Mouse (Mus musculus) kidney, embryonic 15.5 days (tissue): ENCODE measurements around the gene Cngb1. TPM values are rescaled to one million over a fixed set of nuclear protein-coding genes. Genes with fewer than 3 reads are reported as not detected.

Experiments
- ATAC-seq: fragments of 200-750 bp; cut with Nextera tagmentation; replicated peaks from 2 replicates; pipeline ENCODE4 v1.8.0; 2017; ENCODE audit warnings: moderate TSS enrichment; ENCODE audit not compliant: low FRiP score
- H3K27ac ChIP-seq: fragments of 300-500 bp; sonication (generic); 2 replicates; pipeline ENCODE4 v1.5.1; 2015; ENCODE audit warnings: mild to moderate bottlenecking, inconsistent platforms
- H3K27me3 ChIP-seq: fragments of 300-500 bp; sonication (generic); 2 replicates; pipeline ENCODE4 v1.6.1; 2015; ENCODE audit warnings: inconsistent platforms
- H3K36me3 ChIP-seq: fragments of 300-500 bp; sonication (generic); 2 replicates; pipeline ENCODE4 v1.6.1; 2015; ENCODE audit warnings: inconsistent platforms
- H3K4me1 ChIP-seq: fragments of 300-500 bp; sonication (generic); 2 replicates; pipeline ENCODE4 v1.6.1; 2015; ENCODE audit warnings: inconsistent platforms
- H3K4me2 ChIP-seq: fragments of 300-500 bp; sonication (generic); 2 replicates; pipeline ENCODE4 v1.6.1; 2015; ENCODE audit warnings: moderate library complexity, mild to moderate bottlenecking, inconsistent platforms
- H3K4me3 ChIP-seq: fragments of 300-500 bp; sonication (generic); replicated peaks from 2 replicates; pipeline ENCODE4 v1.5.1; 2015; ENCODE audit warnings: mild to moderate bottlenecking, inconsistent platforms
- H3K9ac ChIP-seq: fragments of 300-500 bp; sonication (generic); 2 replicates; pipeline ENCODE4 v1.6.1; 2015; ENCODE audit warnings: mild to moderate bottlenecking, inconsistent platforms
- H3K9me3 ChIP-seq: fragments of 300-500 bp; sonication (generic); replicated peaks from 2 replicates; pipeline ENCODE4 v1.6.1; 2016; ENCODE audit warnings: inconsistent platforms
- WGBS: fragments of 180-500 bp; shearing (Covaris S2); methylation state at CpG from one replicate; pipeline ENCODE4 v1.1.7; 2015; ENCODE audit warnings: mixed read lengths; 5-methylcytosine and 5-hydroxymethylcytosine counted together
- polyA plus RNA-seq: library from polyadenylated mRNA; unstranded; fragments of >200 nt; fragmentation: Nextera tagmentation; extraction: Ambion mirVana; gene quantifications from 2 replicates; pipeline ENCODE4 v1.2.1, GENCODE M21; 2015

The Cngb1 gene
- polyA plus RNA-seq, 1 experiment from 2014 or later, result 0.81 TPM

DNA sequence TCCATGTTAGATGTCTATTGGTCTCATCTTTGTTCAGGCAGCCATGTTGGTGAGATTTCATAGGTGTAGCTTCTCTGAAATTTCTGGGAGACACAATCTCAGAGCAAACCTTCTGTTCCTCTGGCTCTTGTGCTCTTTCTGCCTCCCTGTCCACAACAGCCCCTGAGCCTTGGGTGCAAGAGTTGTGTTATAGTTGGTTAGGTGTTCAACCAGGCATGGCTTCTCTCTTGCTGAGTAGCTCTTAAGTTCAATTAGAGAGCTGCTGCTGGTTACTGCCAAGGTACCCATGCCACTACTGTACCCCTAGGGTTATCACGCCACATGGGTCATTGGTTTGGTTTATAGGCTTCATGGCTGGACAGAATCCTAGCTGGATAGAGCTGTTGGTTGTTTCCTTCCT lies 9.0 kb upstream of the Cngb1 start:
- no peaks in the 10 kb centered on the region for H3K36me3 ChIP-seq
- peaks cover 7% of the 10 kb centered on the region for H3K4me1 ChIP-seq
- WGBS, result 78% methylated on average over 1 of the region's 1 CpGs
- no peak overlapping the region for H3K9ac ChIP-seq
- H3K4me2 ChIP-seq, result no peak overlapping the region
- ATAC-seq, result no peak
- H3K9me3 ChIP-seq, result 0 out of 2 replicates have a peak, but pooled peaks cover 2% of the 10 kb centered on the region
- H3K27me3 ChIP-seq, result 0 out of 2 replicates have a peak, but pooled peaks cover 5% of the 10 kb centered on the region
- no peak overlapping the region for H3K4me3 ChIP-seq
- H3K27ac ChIP-seq, result no peak overlapping the region

DNA sequence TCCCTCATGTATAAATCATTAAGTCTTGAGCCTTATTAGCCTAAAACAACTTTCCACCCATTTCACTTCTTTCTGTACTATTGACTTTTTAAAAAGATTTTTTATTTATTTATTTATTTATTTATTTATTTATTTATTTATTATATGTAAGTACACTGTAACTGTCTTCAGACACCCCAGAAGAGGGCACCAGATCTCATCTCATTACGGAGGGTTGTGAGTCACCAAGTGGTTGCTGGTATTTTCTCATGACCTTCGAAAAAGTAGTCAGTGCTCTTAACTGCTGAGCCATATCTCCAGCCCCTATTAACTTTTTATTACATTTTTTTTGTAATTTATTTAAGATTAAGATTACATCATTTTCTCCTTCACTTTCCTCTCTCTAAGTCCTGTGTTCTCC lies 8.3 kb upstream of the Cngb1 start:
- Histone ChIP-seq H3K27me3 (0 out of 2 replicates have a peak, but pooled peaks cover 5% of the 10 kb centered on the region), H3K4me2 (no peak overlapping the region), H3K36me3 (no peaks in the 10 kb centered on the region), H3K9ac (no peak overlapping the region), H3K9me3 (0 out of 2 replicates have a peak, but pooled peaks cover 2% of the 10 kb centered on the region), H3K27ac (no peak overlapping the region), H3K4me3 (no peak overlapping the region), H3K4me1 (peaks cover under 1% of the 10 kb centered on the region; the same call in 1 of the 2 replicates)
- WGBS, result 65% methylated on average over 2 of the region's 2 CpGs
- no peak for ATAC-seq

DNA sequence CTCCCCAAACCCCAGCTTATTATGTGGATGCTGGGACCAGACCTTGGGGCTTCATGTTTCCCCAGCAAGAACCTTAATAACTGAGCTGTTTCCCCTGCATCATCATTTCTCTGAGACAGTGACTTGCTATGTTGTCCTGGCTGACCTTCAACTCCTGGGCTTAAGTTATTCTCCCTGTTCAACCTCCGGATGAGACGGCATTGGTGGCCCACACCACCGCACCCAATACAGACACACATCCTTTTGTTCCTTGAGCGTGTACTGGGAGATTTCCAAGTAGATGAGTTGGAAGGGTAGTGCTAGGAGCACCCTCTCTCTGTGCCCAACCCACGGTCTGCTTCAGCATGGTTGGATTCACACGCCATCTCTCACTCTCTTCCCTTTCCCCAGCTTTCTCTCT lies 7.5 kb upstream of the Cngb1 start:
- Histone ChIP-seq H3K27me3 (0 out of 2 replicates have a peak, but pooled peaks cover 5% of the 10 kb centered on the region), H3K36me3 (no peaks in the 10 kb centered on the region), H3K9ac (no peak overlapping the region), H3K9me3 (0 out of 2 replicates have a peak, but pooled peaks cover 2% of the 10 kb centered on the region), H3K27ac (no peak overlapping the region), H3K4me2 (no peak overlapping the region), H3K4me1 (no peaks in the 10 kb centered on the region), H3K4me3 (no peak overlapping the region)
- 90% methylated on average over 6 of the region's 6 CpGs for WGBS
- no peak for ATAC-seq

DNA sequence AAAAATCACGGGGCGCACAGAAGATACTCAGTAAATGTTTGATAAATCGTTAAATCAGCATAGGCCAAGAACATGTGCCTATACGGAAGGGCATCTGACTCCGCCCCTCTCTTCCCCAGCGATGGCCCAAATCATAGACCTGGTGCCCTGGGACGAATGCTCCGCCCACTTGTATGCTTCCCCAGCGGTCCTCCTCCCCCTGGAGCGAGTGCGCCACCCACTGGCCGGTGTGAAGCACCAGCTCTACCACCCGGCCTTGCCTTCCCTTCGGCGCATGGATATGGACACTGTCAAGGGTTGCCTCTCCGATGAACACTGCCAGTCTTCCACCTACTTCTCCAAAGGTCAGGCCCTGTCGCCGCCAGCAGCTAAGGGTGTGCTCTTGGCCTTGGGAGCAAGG lies 6.5 kb upstream of the Cngb1 start:
- Histone ChIP-seq H3K9me3 (0 out of 2 replicates have a peak, but pooled peaks cover 2% of the 10 kb centered on the region), H3K27me3 (0 out of 2 replicates have a peak, but pooled peaks cover 5% of the 10 kb centered on the region), H3K4me2 (no peak overlapping the region), H3K27ac (no peak overlapping the region), H3K4me3 (no peak overlapping the region), H3K36me3 (no peaks in the 10 kb centered on the region), H3K9ac (no peak overlapping the region), H3K4me1 (no peaks in the 10 kb centered on the region)
- 73% methylated on average over 18 of the region's 18 CpGs for WGBS
- peak; percentile 34; the same call in 1 of the 2 replicates for ATAC-seq

DNA sequence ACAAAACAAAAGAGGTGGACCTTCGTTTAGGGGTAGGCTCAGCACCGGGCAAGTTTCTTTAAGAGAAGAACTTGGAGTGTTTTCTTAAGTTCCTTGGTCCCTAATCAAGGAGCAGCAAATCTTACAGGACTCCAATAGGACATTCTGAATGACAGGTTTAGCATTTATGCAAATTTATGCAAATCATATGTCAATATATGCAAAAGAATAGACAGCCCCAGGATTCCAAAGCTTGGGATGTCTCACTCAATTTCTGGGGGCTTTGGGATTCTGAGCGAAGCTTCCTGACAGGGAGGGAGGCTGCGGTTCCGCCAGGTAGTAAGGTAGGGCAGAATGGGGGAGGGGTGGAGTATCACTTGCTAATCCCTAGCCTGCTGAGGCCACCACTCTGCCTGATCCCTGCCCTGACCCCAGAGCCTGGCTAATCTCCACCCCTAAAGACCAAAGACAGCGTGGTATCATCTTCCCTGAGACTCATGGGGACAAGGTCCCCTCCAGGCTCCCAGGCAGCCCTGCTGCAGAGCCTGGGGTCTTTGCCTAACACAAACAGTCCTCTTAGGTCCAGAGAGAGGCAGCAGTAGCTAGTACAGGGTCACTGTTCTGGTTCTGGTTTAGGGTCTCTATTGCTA lies 4.1 kb upstream of the Cngb1 start, which contains the start of gene Tepp:
Gene Tepp, plus strand, starts transcription at position 225 of the 629 bp plus-strand sequence.
- Histone ChIP-seq H3K4me3 (no peak within 1 kb of the TSS), H3K36me3 (no peaks in the 10 kb centered on the region), H3K9me3 (no peaks in the 10 kb centered on the region), H3K27ac (no peak within 1 kb of the TSS), H3K27me3 (0 out of 2 replicates have a peak, but pooled peaks cover 5% of the 10 kb centered on the region), H3K4me1 (no peaks in the 10 kb centered on the region), H3K4me2 (no peak within 1 kb of the TSS), H3K9ac (no peak within 1 kb of the TSS)
- WGBS, result 46% methylated on average over 6 of the region's 6 CpGs
- ATAC-seq, result no peak

DNA sequence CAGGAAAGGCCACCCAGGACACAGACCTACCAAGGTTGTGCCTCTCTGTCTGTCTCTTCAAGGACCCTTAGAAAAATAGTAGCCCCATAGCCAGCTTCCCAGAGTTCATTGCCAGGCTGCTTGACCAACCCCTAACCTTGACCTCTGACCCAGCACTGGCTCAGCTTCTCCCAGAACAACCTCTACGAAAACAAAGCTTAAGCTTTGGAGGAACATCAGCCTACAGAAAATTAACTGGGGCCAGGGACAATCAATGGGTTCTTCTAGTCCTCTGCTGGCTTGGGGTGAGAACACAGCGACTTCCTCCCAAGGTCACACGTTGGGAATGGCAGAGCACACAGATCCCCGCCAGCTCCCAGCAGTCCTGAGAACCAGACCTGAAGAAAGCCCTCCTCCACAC lies 859 bp downstream of the Cngb1 start:
- no peaks in the 10 kb centered on the region for H3K27me3 ChIP-seq
- H3K27ac ChIP-seq, result no peak overlapping the region
- no peaks in the 10 kb centered on the region for H3K4me1 ChIP-seq
- no peak overlapping the region for H3K9ac ChIP-seq
- no peaks in the 10 kb centered on the region for H3K9me3 ChIP-seq
- no peak for ATAC-seq
- 73% methylated on average over 4 of the region's 4 CpGs for WGBS
- no peaks in the 10 kb centered on the region for H3K36me3 ChIP-seq
- no peak overlapping the region for H3K4me3 ChIP-seq
- no peak overlapping the region for H3K4me2 ChIP-seq

DNA sequence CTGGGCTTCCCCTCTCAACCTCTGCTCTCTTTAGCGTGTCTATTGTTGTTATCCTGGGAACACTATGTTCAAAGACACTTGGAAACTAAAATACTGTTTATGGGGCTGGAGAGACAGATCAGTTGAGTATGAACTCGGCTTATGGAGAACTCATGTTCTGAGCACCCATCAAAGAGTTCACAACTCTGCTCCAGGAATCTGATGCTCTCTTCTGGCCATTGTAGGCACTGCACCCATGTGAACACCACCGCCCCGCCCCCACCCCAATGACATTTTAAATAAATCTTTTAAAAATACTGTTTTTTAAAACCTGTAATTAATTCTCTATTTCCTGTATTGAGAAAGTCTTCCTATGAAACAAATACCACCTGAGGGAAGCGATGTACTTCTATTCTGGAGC lies 4.0 kb downstream of the Cngb1 start:
- no peaks in the 10 kb centered on the region for H3K36me3 ChIP-seq
- H3K9ac ChIP-seq, result no peak overlapping the region
- ATAC-seq, result 0 out of 2 replicates have a peak, but pooled peaks have one; percentile 25
- H3K4me2 ChIP-seq, result no peak overlapping the region
- H3K9me3 ChIP-seq, result no peaks in the 10 kb centered on the region
- H3K27ac ChIP-seq, result no peak overlapping the region
- no peak overlapping the region for H3K4me3 ChIP-seq
- 23% methylated on average over 5 of the region's 5 CpGs for WGBS
- no peaks in the 10 kb centered on the region for H3K27me3 ChIP-seq
- no peaks in the 10 kb centered on the region for H3K4me1 ChIP-seq

DNA sequence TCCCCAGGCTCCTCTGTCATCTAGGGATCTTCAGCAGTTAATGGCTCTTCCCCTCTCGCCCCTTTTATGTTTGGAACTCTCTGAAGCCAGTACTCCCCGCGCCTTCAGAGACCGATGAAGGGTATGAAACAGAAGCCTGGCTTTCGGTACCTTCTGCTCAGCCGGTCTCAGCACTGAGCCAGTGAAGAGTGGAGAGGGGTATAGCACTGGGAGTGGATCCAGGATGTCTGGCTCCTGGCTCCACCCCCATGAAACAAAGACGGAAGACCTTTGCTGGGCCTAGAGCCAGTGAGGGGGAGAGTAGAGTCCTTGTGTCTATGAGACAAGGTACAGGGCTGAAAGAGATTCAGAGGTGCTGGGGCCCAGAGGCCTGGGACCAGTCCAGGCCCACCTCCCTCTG lies 12.5 kb downstream of the Cngb1 start:
- WGBS, result 52% methylated on average over 7 of the region's 7 CpGs
- H3K4me3 ChIP-seq, result peak overlapping the region; percentile 25
- peak overlapping the region; percentile 84 for H3K27ac ChIP-seq

DNA sequence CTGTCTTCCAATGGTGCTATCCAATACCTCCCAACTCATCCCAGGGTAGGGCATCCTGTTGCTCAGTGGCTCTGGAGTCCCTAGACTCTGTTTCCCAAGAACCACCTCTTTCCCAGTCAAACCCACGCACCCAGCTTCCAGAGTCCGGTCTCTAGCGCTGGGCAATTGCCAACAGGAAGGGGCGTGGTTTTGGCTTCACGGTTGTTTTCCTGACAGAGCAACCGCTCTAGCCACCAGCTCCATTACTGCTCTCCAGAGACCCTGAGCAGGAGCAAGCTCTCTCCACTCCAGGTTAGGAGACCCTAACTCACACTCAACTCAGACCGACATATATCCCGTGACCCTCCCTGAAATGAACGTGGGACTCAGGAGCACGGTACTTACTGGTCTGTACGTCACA lies 13.2 kb downstream of the Cngb1 start:
- H3K4me3 ChIP-seq, result peak overlapping the region; percentile 25
- peak overlapping the region; percentile 51 for H3K4me2 ChIP-seq
- no peaks in the 10 kb centered on the region for H3K27me3 ChIP-seq
- WGBS, result 56% methylated on average over 11 of the region's 11 CpGs
- peaks cover 17% of the 10 kb centered on the region for H3K4me1 ChIP-seq
- peak; percentile 62 for ATAC-seq
- H3K27ac ChIP-seq, result peak overlapping the region; percentile 84
- no peaks in the 10 kb centered on the region for H3K36me3 ChIP-seq
- no peak overlapping the region for H3K9ac ChIP-seq
- H3K9me3 ChIP-seq, result no peaks in the 10 kb centered on the region

More for the DNA sequence above, 12.5 kb downstream of the Cngb1 start:
- H3K4me1 ChIP-seq, result peaks cover 17% of the 10 kb centered on the region
- H3K9me3 ChIP-seq, result no peaks in the 10 kb centered on the region
- peak overlapping the region; percentile 36; the same call in 1 of the 2 replicates for H3K9ac ChIP-seq
- H3K36me3 ChIP-seq, result no peaks in the 10 kb centered on the region
- peak overlapping the region; percentile 51 for H3K4me2 ChIP-seq
- peak; percentile 70 for ATAC-seq
- H3K27me3 ChIP-seq, result no peaks in the 10 kb centered on the region

DNA sequence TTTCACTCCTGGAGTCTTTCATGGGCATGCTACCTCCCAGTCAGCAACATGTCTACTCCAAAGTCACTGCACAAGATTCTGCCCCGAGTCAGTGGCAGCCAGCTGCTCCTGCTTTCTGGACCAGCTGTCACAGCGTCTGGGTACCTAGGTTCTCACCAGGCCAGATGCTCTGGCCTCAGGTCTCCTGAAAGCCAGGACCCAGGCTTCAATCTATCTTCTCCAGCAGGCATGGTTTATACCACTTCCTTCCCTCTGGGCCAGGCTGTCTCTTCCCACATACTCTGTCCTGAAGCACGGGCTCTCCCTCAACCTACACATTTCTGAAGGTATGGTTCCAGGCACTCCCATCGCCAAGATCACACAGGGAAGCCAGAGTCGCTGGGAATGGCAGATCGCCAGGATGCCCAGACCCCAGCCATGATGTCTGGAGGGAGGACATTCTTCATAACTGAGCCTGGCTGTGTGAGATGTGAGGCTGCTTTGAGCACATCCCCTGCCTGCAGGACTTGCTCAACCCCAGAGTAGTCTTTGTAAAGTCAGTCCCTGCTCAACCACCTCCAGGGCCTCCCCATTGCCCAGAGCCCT lies 17.2 kb downstream of the Cngb1 start:
- Histone ChIP-seq H3K4me2 (no peak overlapping the region), H3K36me3 (no peaks in the 10 kb centered on the region), H3K27ac (no peak overlapping the region), H3K27me3 (no peaks in the 10 kb centered on the region), H3K4me1 (peaks cover 13% of the 10 kb centered on the region), H3K9me3 (no peaks in the 10 kb centered on the region), H3K9ac (no peak overlapping the region), H3K4me3 (no peak overlapping the region)
- no peak for ATAC-seq
- WGBS, result 62% methylated on average over 6 of the region's 6 CpGs

DNA sequence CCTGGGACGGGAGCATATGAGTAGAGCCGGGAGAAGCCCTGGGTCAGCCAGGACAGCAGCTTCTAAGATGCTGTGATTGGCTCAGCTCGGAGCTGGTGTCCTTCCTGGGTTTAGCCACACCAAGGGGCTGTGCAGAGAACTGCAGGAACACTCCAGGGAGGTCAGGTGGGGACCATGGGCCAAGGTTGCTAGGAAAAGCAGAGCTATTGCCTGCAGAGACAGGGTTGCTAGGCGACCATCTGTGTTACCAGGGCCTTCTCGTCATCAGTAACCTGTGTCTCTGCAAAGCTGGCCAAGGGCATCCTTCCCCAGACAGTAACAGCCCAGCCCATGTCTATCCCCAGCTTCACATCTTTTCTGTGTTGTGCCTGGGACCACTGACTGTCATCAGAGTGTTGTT lies 24.9 kb downstream of the Cngb1 start:
- ATAC-seq, result no peak
- Histone ChIP-seq H3K36me3 (no peaks in the 10 kb centered on the region), H3K9ac (no peak overlapping the region), H3K27me3 (no peaks in the 10 kb centered on the region), H3K4me1 (no peaks in the 10 kb centered on the region), H3K9me3 (no peaks in the 10 kb centered on the region), H3K4me3 (no peak overlapping the region), H3K27ac (no peak overlapping the region), H3K4me2 (no peak overlapping the region)
- WGBS, result 66% methylated on average over 5 of the region's 5 CpGs

DNA sequence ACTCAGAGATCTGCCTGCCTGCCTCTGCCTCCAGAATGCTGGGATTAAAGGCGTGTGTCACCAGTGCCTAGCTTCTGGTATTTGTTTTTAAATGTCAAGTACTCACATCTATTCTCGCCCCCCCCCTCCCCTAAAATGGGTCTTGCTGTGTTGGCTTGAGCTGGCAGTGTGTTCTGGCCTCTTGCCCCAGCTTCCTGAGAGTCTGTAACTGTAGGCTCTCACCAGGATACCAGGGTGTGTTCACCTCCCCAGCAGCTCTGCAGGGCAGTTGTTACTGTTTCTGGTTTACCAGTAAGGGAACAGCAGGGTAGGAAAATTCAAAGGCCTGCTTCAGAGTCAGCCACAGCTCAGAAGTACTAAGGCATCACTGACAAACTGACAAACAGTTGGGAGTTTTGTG lies 33.5 kb downstream of the Cngb1 start:
- 43% methylated on average over 2 of the region's 2 CpGs for WGBS

More for the DNA sequence above, 33.5 kb downstream of the Cngb1 start:
- no peaks in the 10 kb centered on the region for H3K4me1 ChIP-seq
- no peaks in the 10 kb centered on the region for H3K27me3 ChIP-seq
- no peak overlapping the region for H3K4me3 ChIP-seq
- no peaks in the 10 kb centered on the region for H3K9me3 ChIP-seq
- no peak overlapping the region for H3K4me2 ChIP-seq
- no peak overlapping the region for H3K27ac ChIP-seq
- H3K9ac ChIP-seq, result no peak overlapping the region
- no peak for ATAC-seq
- no peaks in the 10 kb centered on the region for H3K36me3 ChIP-seq
